Mouse (Mus musculus) bone marrow, adult 2 months (tissue): Measurements from ENCODE around the gene Arid4a.
"Not testable (repeated sequence)": the region's sequence is repeated elsewhere in the genome, so short reads cannot be mapped to it uniquely, and the experiment has no call there.

Experiments used
- CTCF ChIP-seq: fragments of 200-500 bp; IDR thresholded peaks from 2 replicates; pipeline ENCODE4 v1.5.1; 2011; ENCODE audit warnings: low read length, control low read depth; ENCODE audit not compliant: control insufficient read depth, insufficient read depth
- POLR2A ChIP-seq: fragments of 200-500 bp; IDR thresholded peaks from 2 replicates; pipeline ENCODE4 v1.6.1; 2011; ENCODE audit warnings: low read depth, mild to moderate bottlenecking, control low read depth, low read length, borderline replicate concordance; ENCODE audit not compliant: control insufficient read depth

GRCm38 (mm10) chr12:71104275-71104674 lies 88.5 kb downstream of the Arid4a start:
- not testable (repeated sequence) for TF ChIP-seq CTCF, POLR2A
